Mouse (Mus musculus) embryo, embryonic 10.5 days (tissue): ENCODE data around the gene Ece2.
A peak's percentile ranks its signal among the peaks of the same experiment; 100 is the strongest.

Experiments
- DNase-seq: peaks from one replicate; pipeline ENCODE4 v3.0.0-alpha.2; 2015; ENCODE audit warnings: low spot score

Gene Ece2

DNA sequence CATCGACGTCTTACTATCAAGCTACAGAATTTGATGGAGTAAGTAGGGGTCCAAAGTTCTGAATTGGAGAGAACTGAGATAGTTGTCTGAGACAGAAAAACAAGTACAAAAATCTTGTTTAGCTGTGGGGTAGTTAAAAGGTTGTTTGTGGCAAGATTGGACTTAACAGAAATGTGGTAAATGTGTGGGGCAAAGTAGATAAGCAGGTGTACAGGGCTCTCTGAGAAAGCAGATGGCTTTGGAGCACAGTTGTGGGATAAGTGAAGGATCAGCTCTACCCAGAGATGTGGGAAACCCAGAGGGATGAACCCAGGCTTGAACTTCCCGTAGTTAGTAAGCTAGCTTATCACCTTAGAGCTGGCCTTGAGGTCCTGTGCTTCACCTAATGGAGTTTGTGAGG is 61.1 kb downstream of the Ece2 start:
- peak; percentile 6 for DNase-seq

DNA sequence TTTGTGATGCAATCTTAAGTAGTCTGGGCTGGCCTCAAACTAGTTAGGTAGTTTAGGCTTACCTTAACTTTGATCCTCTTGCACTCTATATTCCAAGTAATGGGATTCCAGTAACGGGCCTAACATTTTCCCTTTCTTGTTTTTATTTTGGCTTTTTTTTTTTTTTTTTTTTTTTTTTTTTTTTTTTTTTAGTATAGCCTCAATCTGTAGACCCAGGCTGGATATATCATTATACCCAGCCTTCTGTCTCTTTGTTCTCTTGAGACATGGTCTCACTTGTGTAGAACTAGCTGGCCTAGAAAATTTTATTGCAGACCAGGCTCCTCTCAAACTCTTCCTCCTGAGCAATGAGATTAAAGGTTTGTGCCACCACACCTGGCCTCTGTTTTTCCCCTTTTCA is 62.0 kb downstream of the Ece2 start:
- DNase-seq, result no peak

GRCm38 (mm10) chr16:20692241-20692965 is 62.8 kb downstream of the Ece2 start:
- DNase-seq, result peak; percentile 20

- peak; percentile 96 for DNase-seq
Observed at GRCm38 (mm10) chr16:20693111-20693701, 63.6 kb downstream of the Ece2 start, which contains the start of gene Fam131a. Fam131a (plus strand) TSS chr16:20693241.

- no peak for DNase-seq
Observed at GRCm38 (mm10) chr16:20694781-20695180, 65.2 kb downstream of the Ece2 start.

DNA sequence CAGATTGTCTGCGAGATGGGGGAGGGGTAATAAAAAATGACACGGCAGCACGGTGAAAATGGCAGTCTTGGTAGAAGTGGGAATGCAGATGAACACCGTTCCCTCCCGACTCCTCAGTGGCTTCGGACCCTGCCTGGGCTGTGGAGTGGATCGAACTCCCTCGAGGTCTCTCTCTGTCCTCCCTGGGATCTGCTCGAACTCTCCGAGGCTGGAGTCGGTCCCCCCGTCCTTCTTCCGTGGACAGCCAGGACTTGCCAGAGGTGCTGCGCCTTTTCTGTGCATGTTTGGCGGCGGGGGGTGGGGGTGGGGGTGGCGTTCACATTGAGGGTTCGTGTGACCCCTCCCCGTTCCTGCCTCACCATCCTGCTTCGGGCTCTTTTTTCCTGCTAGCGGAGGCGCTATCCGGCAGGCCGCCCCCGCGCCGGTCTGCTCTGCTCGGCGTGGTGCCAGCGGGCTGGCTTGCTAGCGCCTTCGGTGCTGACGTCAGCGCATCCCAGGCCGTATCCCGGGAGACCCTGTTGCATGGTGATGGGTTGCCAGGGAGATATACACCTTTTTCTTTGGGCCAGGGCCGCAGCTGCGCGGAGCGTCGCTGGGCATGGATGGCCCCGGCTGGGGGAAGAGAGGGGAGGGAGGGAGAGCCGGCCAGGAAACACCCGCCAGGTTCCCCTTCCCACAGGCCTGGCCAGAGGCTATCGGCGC is 66.1 kb downstream of the Ece2 start:
- peak; percentile 88 for DNase-seq
